Mouse (Mus musculus): Measurements from ENCODE around the gene Nsd1. TPM values are rescaled to one million over a fixed set of nuclear protein-coding genes. Genes with fewer than 3 reads are reported as not detected.

Gene Nsd1
- polyA plus RNA-seq, 1 experiment from 2014 or later, result 57.3 TPM

DNA sequence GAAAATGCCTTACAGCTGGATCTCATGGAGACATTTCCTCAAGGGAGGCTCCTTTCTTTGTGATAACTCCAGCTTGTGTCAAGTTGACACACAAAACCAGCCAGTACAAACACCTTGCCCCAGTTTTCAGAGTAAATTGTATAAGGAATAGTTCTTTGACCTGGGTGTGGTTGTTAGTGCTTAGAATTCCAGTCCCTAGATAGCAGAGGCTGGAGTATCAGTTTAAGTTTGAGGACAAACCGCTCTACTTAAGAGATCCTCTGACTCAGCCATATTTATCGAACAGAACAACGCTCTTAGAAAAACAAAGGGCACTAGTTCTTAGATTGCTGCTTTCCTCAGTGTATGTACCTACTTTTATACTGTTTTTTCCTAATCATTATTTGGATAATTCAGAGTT lies 33.6 kb downstream of the Nsd1 start:
- no peaks in the 10 kb centered on the region for H3K9me3 ChIP-seq (ENCODE audit: control insufficient read depth, low read length)
- no peak for ATAC-seq (ENCODE audit: insufficient number of reproducible peaks, insufficient read depth, low FRiP score, low read depth)
- no peak overlapping the region for H3K27ac ChIP-seq (replicated peaks in 1 of 2; ENCODE audit: control insufficient read depth in 1 of 2, insufficient read depth in 1 of 2, low read depth in 2 of 2, low read length in 2 of 2)
- no peak overlapping the region for H3K9ac ChIP-seq (ENCODE audit: low read length)
- no peak overlapping the region for H3K4me2 ChIP-seq (ENCODE audit: low read length)
- 61% methylated on average over 3 of the region's 3 CpGs for WGBS
- no peaks in the 10 kb centered on the region; a peak in 1 of 4 replicates for H3K4me1 ChIP-seq (ENCODE audit: control insufficient read depth in 2 of 2, insufficient read depth in 2 of 2, low read length in 2 of 2)
- H3K27me3 ChIP-seq (ENCODE audit: control insufficient read depth, insufficient read depth, low read length), result no peaks in the 10 kb centered on the region
- peaks cover 98% of the 10 kb centered on the region for H3K36me3 ChIP-seq (ENCODE audit: control insufficient read depth, insufficient read depth, low read length)
- no peak overlapping the region for H3K4me3 ChIP-seq (ENCODE audit: control insufficient read depth in 1 of 2, insufficient read depth in 1 of 2, low read depth in 1 of 2, low read length in 2 of 2)

- Histone ChIP-seq H3K4me2 (ENCODE audit: low read length) (no peak overlapping the region), H3K4me1 (ENCODE audit: control insufficient read depth in 2 of 2, insufficient read depth in 2 of 2, low read length in 2 of 2) (no peaks in the 10 kb centered on the region), H3K9me3 (ENCODE audit: control insufficient read depth, low read length) (no peaks in the 10 kb centered on the region), H3K4me3 (ENCODE audit: control insufficient read depth in 1 of 2, insufficient read depth in 1 of 2, low read depth in 1 of 2, low read length in 2 of 2) (no peak overlapping the region), H3K27me3 (ENCODE audit: control insufficient read depth, insufficient read depth, low read length) (no peaks in the 10 kb centered on the region), H3K27ac (replicated peaks in 1 of 2; ENCODE audit: control insufficient read depth in 1 of 2, insufficient read depth in 1 of 2, low read depth in 2 of 2, low read length in 2 of 2) (no peak overlapping the region), H3K36me3 (ENCODE audit: control insufficient read depth, insufficient read depth, low read length) (peaks cover 83% of the 10 kb centered on the region), H3K9ac (ENCODE audit: low read length) (no peak overlapping the region)
- WGBS, result 91% methylated on average over 17 of the region's 17 CpGs
- no peak for ATAC-seq (ENCODE audit: insufficient number of reproducible peaks, insufficient read depth, low FRiP score, low read depth)
These were observed 37.9 kb downstream of the Nsd1 start for GRCm38 (mm10) chr13:55247293-55248030.

GRCm38 (mm10) chr13:55249246-55249645 lies 39.7 kb downstream of the Nsd1 start:
- Histone ChIP-seq H3K9ac (ENCODE audit: low read length) (no peak overlapping the region), H3K4me1 (ENCODE audit: control insufficient read depth in 2 of 2, insufficient read depth in 2 of 2, low read length in 2 of 2) (no peaks in the 10 kb centered on the region), H3K27me3 (ENCODE audit: control insufficient read depth, insufficient read depth, low read length) (no peaks in the 10 kb centered on the region), H3K9me3 (ENCODE audit: control insufficient read depth, low read length) (no peaks in the 10 kb centered on the region), H3K36me3 (ENCODE audit: control insufficient read depth, insufficient read depth, low read length) (peaks cover 75% of the 10 kb centered on the region), H3K4me3 (ENCODE audit: control insufficient read depth in 1 of 2, insufficient read depth in 1 of 2, low read depth in 1 of 2, low read length in 2 of 2) (no peak overlapping the region), H3K4me2 (ENCODE audit: low read length) (no peak overlapping the region), H3K27ac (replicated peaks in 1 of 2; ENCODE audit: control insufficient read depth in 1 of 2, insufficient read depth in 1 of 2, low read depth in 2 of 2, low read length in 2 of 2) (no peak overlapping the region)
- 90% methylated on average over 4 of the region's 4 CpGs for WGBS
- no peak for ATAC-seq (ENCODE audit: insufficient number of reproducible peaks, insufficient read depth, low FRiP score, low read depth)

DNA sequence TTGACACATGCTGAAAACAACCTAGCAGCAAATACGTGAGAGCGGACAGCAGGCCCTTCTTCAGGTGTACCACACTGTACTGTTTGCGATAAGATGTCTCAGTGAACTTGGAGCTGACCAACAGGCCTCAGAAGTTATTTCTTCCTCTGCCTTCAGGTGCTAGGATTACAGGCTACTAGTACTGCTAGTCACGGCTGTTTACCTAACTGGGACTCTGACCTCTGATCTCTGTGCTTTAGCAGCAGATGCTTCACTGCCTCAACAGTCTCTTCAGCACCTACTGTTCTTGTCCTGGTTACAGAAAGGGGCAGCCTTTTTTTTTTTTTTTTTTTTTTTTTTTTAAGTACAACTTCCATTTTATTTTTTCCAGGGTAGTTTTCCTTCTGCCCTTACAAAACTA lies 43.2 kb downstream of the Nsd1 start:
- peaks cover 47% of the 10 kb centered on the region for H3K36me3 ChIP-seq (ENCODE audit: control insufficient read depth, insufficient read depth, low read length)
- H3K27me3 ChIP-seq (ENCODE audit: control insufficient read depth, insufficient read depth, low read length), result no peaks in the 10 kb centered on the region
- 90% methylated on average over 4 of the region's 4 CpGs for WGBS
- H3K4me3 ChIP-seq (ENCODE audit: control insufficient read depth in 1 of 2, insufficient read depth in 1 of 2, low read depth in 1 of 2, low read length in 2 of 2), result no peak overlapping the region
- H3K4me2 ChIP-seq (ENCODE audit: low read length), result no peak overlapping the region
- H3K27ac ChIP-seq (replicated peaks in 1 of 2; ENCODE audit: control insufficient read depth in 1 of 2, insufficient read depth in 1 of 2, low read depth in 2 of 2, low read length in 2 of 2), result no peak overlapping the region
- no peak for ATAC-seq (ENCODE audit: insufficient number of reproducible peaks, insufficient read depth, low FRiP score, low read depth)
- H3K9me3 ChIP-seq (ENCODE audit: control insufficient read depth, low read length), result no peaks in the 10 kb centered on the region
- H3K9ac ChIP-seq (ENCODE audit: low read length), result no peak overlapping the region
- H3K4me1 ChIP-seq (ENCODE audit: control insufficient read depth in 2 of 2, insufficient read depth in 2 of 2, low read length in 2 of 2), result no peaks in the 10 kb centered on the region

- H3K4me2 ChIP-seq (ENCODE audit: low read length), result no peak overlapping the region
- 73% methylated on average over 3 of the region's 3 CpGs for WGBS
- H3K4me3 ChIP-seq (ENCODE audit: control insufficient read depth in 1 of 2, insufficient read depth in 1 of 2, low read depth in 1 of 2, low read length in 2 of 2), result no peak overlapping the region
- no peaks in the 10 kb centered on the region for H3K4me1 ChIP-seq (ENCODE audit: control insufficient read depth in 2 of 2, insufficient read depth in 2 of 2, low read length in 2 of 2)
- ATAC-seq (ENCODE audit: insufficient number of reproducible peaks, insufficient read depth, low FRiP score, low read depth), result no peak
- peaks cover 47% of the 10 kb centered on the region for H3K36me3 ChIP-seq (ENCODE audit: control insufficient read depth, insufficient read depth, low read length)
- H3K27me3 ChIP-seq (ENCODE audit: control insufficient read depth, insufficient read depth, low read length), result no peaks in the 10 kb centered on the region
- no peaks in the 10 kb centered on the region for H3K9me3 ChIP-seq (ENCODE audit: control insufficient read depth, low read length)
- H3K9ac ChIP-seq (ENCODE audit: low read length), result no peak overlapping the region
- no peak overlapping the region for H3K27ac ChIP-seq (replicated peaks in 1 of 2; ENCODE audit: control insufficient read depth in 1 of 2, insufficient read depth in 1 of 2, low read depth in 2 of 2, low read length in 2 of 2)
These were observed 45.6 kb downstream of the Nsd1 start for GRCm38 (mm10) chr13:55255052-55255652.

- WGBS, result over 99% methylated on average over 3 of the region's 3 CpGs
- Histone ChIP-seq H3K4me3 (ENCODE audit: control insufficient read depth in 1 of 2, insufficient read depth in 1 of 2, low read depth in 1 of 2, low read length in 2 of 2) (no peak overlapping the region), H3K4me2 (ENCODE audit: low read length) (no peak overlapping the region), H3K36me3 (ENCODE audit: control insufficient read depth, insufficient read depth, low read length) (peaks cover 56% of the 10 kb centered on the region), H3K27me3 (ENCODE audit: control insufficient read depth, insufficient read depth, low read length) (no peaks in the 10 kb centered on the region), H3K9me3 (ENCODE audit: control insufficient read depth, low read length) (no peaks in the 10 kb centered on the region), H3K4me1 (ENCODE audit: control insufficient read depth in 2 of 2, insufficient read depth in 2 of 2, low read length in 2 of 2) (no peaks in the 10 kb centered on the region), H3K9ac (ENCODE audit: low read length) (no peak overlapping the region), H3K27ac (replicated peaks in 1 of 2; ENCODE audit: control insufficient read depth in 1 of 2, insufficient read depth in 1 of 2, low read depth in 2 of 2, low read length in 2 of 2) (no peak overlapping the region)
- ATAC-seq (ENCODE audit: insufficient number of reproducible peaks, insufficient read depth, low FRiP score, low read depth), result no peak
These were observed 49.1 kb downstream of the Nsd1 start for GRCm38 (mm10) chr13:55258651-55259050.

GRCm38 (mm10) chr13:55261521-55261920 lies 51.9 kb downstream of the Nsd1 start:
- Histone ChIP-seq H3K27ac (replicated peaks in 1 of 2; ENCODE audit: control insufficient read depth in 1 of 2, insufficient read depth in 1 of 2, low read depth in 2 of 2, low read length in 2 of 2) (no peak overlapping the region), H3K9me3 (ENCODE audit: control insufficient read depth, low read length) (no peaks in the 10 kb centered on the region), H3K9ac (ENCODE audit: low read length) (no peak overlapping the region), H3K4me2 (ENCODE audit: low read length) (no peak overlapping the region), H3K4me3 (ENCODE audit: control insufficient read depth in 1 of 2, insufficient read depth in 1 of 2, low read depth in 1 of 2, low read length in 2 of 2) (no peak overlapping the region), H3K36me3 (ENCODE audit: control insufficient read depth, insufficient read depth, low read length) (peaks cover 71% of the 10 kb centered on the region), H3K27me3 (ENCODE audit: control insufficient read depth, insufficient read depth, low read length) (no peaks in the 10 kb centered on the region), H3K4me1 (ENCODE audit: control insufficient read depth in 2 of 2, insufficient read depth in 2 of 2, low read length in 2 of 2) (no peaks in the 10 kb centered on the region)
- ATAC-seq (ENCODE audit: insufficient number of reproducible peaks, insufficient read depth, low FRiP score, low read depth), result no peak
- WGBS, result 95% methylated on average over 8 of the region's 8 CpGs

DNA sequence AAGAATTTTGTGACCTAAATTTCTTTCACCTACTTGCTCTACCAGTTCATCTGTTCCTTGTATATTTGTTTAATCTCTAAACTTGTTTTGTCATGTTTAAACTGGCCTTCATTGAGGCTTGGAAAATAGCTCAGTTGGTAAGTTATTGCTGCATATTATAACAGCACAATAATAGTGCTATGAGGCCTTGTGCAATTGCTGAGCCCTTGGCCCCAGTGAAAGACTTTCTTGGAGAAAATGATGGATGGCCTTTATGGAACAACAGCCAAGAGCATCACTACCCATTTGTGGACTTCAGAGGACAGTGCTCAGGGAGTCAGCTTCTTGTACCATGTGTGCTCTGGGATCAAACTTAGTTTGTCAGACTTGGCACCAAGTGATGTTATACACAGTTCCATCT lies 52.5 kb downstream of the Nsd1 start:
- H3K36me3 ChIP-seq (ENCODE audit: control insufficient read depth, insufficient read depth, low read length), result peaks cover 71% of the 10 kb centered on the region
- H3K27me3 ChIP-seq (ENCODE audit: control insufficient read depth, insufficient read depth, low read length), result no peaks in the 10 kb centered on the region
- H3K4me3 ChIP-seq (ENCODE audit: control insufficient read depth in 1 of 2, insufficient read depth in 1 of 2, low read depth in 1 of 2, low read length in 2 of 2), result no peak overlapping the region
- H3K4me1 ChIP-seq (ENCODE audit: control insufficient read depth in 2 of 2, insufficient read depth in 2 of 2, low read length in 2 of 2), result no peaks in the 10 kb centered on the region
- H3K9ac ChIP-seq (ENCODE audit: low read length), result no peak overlapping the region
- no peak for ATAC-seq (ENCODE audit: insufficient number of reproducible peaks, insufficient read depth, low FRiP score, low read depth)
- no peak overlapping the region for H3K4me2 ChIP-seq (ENCODE audit: low read length)
- no peak overlapping the region for H3K27ac ChIP-seq (replicated peaks in 1 of 2; ENCODE audit: control insufficient read depth in 1 of 2, insufficient read depth in 1 of 2, low read depth in 2 of 2, low read length in 2 of 2)
- no peaks in the 10 kb centered on the region for H3K9me3 ChIP-seq (ENCODE audit: control insufficient read depth, low read length)
